Mouse (Mus musculus): ENCODE measurements around the gene Ess2.

DNA sequence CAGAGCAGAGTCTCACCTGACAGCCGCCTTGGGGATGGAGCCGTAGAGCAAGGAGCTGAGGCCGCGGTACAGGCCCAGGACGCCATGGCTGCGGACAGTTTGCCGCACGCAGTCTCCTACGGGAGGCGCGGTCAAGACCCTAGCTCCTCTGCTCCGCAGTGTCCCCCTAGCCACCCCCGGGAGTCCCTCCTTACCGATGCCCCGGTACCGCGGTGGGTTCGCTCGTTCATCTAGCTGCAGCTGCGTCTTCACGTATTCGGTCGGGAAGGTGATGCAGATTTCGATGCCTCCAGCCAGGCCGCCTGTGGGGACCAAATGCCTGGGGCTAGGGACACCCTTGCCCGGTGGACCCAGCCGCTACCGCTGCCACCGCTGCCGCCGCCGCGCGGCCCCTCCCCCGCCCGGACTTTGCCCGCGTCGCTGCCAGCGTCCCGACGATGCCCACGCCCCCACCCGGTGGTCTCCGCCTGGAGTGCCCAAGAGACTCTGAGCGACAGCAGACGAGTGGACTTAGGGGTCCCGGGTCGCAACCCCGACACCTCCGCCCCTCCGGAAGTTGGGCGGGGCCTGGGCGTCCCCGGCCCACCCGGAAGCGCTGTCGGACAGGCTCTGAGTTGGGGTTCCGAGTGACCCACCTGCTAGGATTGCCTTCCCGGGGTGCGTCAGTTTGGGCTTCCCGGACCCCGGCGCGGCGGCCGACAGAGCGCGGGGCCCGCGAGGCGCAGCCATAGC, 16.4 kb upstream of the Ess2 start:
- TF ChIP-seq CTCF (IDR thresholded peaks at IDR 0.05; ENCODE audit: low read depth, low read length) (no peak), POLR2A (IDR thresholded peaks at IDR 0.05; ENCODE audit: extremely low read depth, insufficient read depth, low read length) (no peak)

Measured in liver, adult 2 months (tissue).